ENCODE assay signal across 24 mouse cellular contexts in genomic region chr9:27269904-27270303, GRCm38 (mm10). TPM values are rescaled to one million over a fixed set of nuclear protein-coding genes. Genes with fewer than 3 reads are reported as not detected.
DNase-seq lines count a peak whose midpoint lies in the region; ATAC-seq and TF ChIP-seq lines count a peak whose summit lies in the region.
"Had no signal": no experiment of that assay in that cellular context is flagged by ENCODE, and none has a peak within 500 bp of the region (broad histone marks: within the 10 kb centered on the region; RNA-seq: fewer than 3 reads in every experiment).

No protein-coding gene starts in this region.

- dilution Hi-C loops in CH12.LX (cut with MboI; ENCODE audit: extremely low pct_ligation_motif_present, extremely low pct_unique_long_range_greater_than_20kb, low sequenced_read_pairs) = no loop called here

- ATAC-seq in forebrain, embryonic 14.5 days = no peak
- ATAC-seq: activated CD4-positive, CD25-positive, alpha-beta regulatory T cell, adult 4 months; CD4-positive, CD25-positive, alpha-beta regulatory T cell, adult 4 months; forebrain, embryonic 13.5 days; forebrain, embryonic 16.5 days; Patski had no signal

- H3K79me2 ChIP-seq in CH12.LX (replicated peaks; ENCODE audit: control insufficient read depth, extremely low read depth, insufficient read depth, poor library complexity, severe bottlenecking) = no peaks in the 10 kb centered on the region

- H3K4me2 ChIP-seq in CH12.LX (ENCODE audit: insufficient read depth, low read depth, poor library complexity, severe bottlenecking) = no peak overlapping the region
- no peak overlapping the region for H3K4me2 ChIP-seq in forebrain, embryonic 14.5 days (ENCODE audit: low read length)
- H3K4me2 ChIP-seq: embryonic facial prominence, embryonic 12.5 days; forebrain, embryonic 13.5 days had no signal

- TF ChIP-seq EP300 in CH12.LX (IDR thresholded peaks at IDR 0.05; ENCODE audit: low read length) = no peak

- TF ChIP-seq CTCF in CH12.LX (conservative IDR thresholded peaks at IDR 0.05 in 1 of 2, IDR thresholded peaks at IDR 0.05 in 1 of 2; ENCODE audit: low read depth in 2 of 2, low read length in 2 of 2) = no peak

- H3K4me1 ChIP-seq in heart, embryonic 10.5 days = no peaks in the 10 kb centered on the region
- H3K4me1 ChIP-seq in CH12.LX (ENCODE audit: control insufficient read depth in 1 of 2, insufficient read depth in 2 of 2) = peaks cover 44 to 89% of the 10 kb centered on the region in 2 experiments
- no peaks in the 10 kb centered on the region for H3K4me1 ChIP-seq in forebrain, embryonic 14.5 days (ENCODE audit: control insufficient read depth, insufficient read depth, low read length)
- no peaks in the 10 kb centered on the region for H3K4me1 ChIP-seq in limb, embryonic 10.5 days
- H3K4me1 ChIP-seq: embryonic facial prominence, embryonic 10.5 days; embryonic facial prominence, embryonic 12.5 days; forebrain, embryonic 13.5 days had no signal

- H3K9ac ChIP-seq in CH12.LX (ENCODE audit: insufficient read depth, low read depth) = no peak overlapping the region
- H3K9ac ChIP-seq in forebrain, embryonic 14.5 days (ENCODE audit: low read length) = no peak overlapping the region
- H3K9ac ChIP-seq: embryonic facial prominence, embryonic 12.5 days; forebrain, embryonic 13.5 days had no signal

- no peak for TF ChIP-seq RAD21 in CH12.LX (IDR thresholded peaks at IDR 0.05; ENCODE audit: low read depth, low read length)

- H3K4me3 ChIP-seq in heart, embryonic 10.5 days = no peak overlapping the region
- H3K4me3 ChIP-seq in CH12.LX (replicated peaks in 1 of 3; ENCODE audit: low read depth in 2 of 3, low read length in 2 of 3, poor library complexity in 1 of 3) = no peak overlapping the region
- H3K4me3 ChIP-seq in forebrain, embryonic 14.5 days (ENCODE audit: low read depth, low read length) = no peak overlapping the region
- no peak overlapping the region for H3K4me3 ChIP-seq in limb, embryonic 10.5 days
- H3K4me3 ChIP-seq: embryonic facial prominence, embryonic 10.5 days; embryonic facial prominence, embryonic 12.5 days; forebrain, embryonic 13.5 days had no signal

- no peak for TF ChIP-seq POLR2A in CH12.LX (IDR thresholded peaks at IDR 0.05; ENCODE audit: low read depth, low read length)

- no peaks in the 10 kb centered on the region for H3K36me3 ChIP-seq in heart, embryonic 10.5 days
- H3K36me3 ChIP-seq in CH12.LX (replicated peaks in 1 of 2; ENCODE audit: control insufficient read depth in 1 of 2, insufficient read depth in 1 of 2, low read length in 1 of 2) = no peaks in the 10 kb centered on the region
- no peaks in the 10 kb centered on the region for H3K36me3 ChIP-seq in forebrain, embryonic 14.5 days (ENCODE audit: control insufficient read depth, insufficient read depth, low read length)
- H3K36me3 ChIP-seq in limb, embryonic 10.5 days = no peaks in the 10 kb centered on the region
- H3K36me3 ChIP-seq: embryonic facial prominence, embryonic 10.5 days; embryonic facial prominence, embryonic 12.5 days had no signal

- DNase-seq in heart, embryonic 10.5 days (ENCODE audit: low spot score) = peak; percentile 41
- no peak for DNase-seq in heart, adult 11 months
- DNase-seq in 416B (ENCODE audit: low read depth) (peak; percentile 9), CH12.LX (ENCODE audit: extremely low read depth) (no peak)
- peak; percentile 14 for DNase-seq in large intestine, adult 2 months (ENCODE audit: low read depth, low spot score)
- DNase-seq in forebrain, embryonic 14.5 days (ENCODE audit: low spot score) = no peak
- no peak for DNase-seq in thymus, postnatal 4 days
- no peak for DNase-seq in limb, embryonic 10.5 days (ENCODE audit: low spot score)
- DNase-seq: adrenal gland, adult 8-10 months; adrenal gland, postnatal 14 days; adrenal gland, postnatal 36 days; cerebellum, adult 11-12 months; cerebellum, adult 2 months; cerebellum, adult 9-10 months; cerebellum, postnatal 10 days; cerebellum, postnatal 25 days had no signal

- H3K27me3 ChIP-seq in heart, embryonic 10.5 days (ENCODE audit: insufficient read depth, poor library complexity, severe bottlenecking) = no peaks in the 10 kb centered on the region
- H3K27me3 ChIP-seq in CH12.LX (replicated peaks) = no peaks in the 10 kb centered on the region
- H3K27me3 ChIP-seq in forebrain, embryonic 14.5 days (replicated peaks; ENCODE audit: control insufficient read depth, insufficient read depth, low read length) = no peaks in the 10 kb centered on the region
- no peaks in the 10 kb centered on the region for H3K27me3 ChIP-seq in limb, embryonic 10.5 days (ENCODE audit: low read depth, poor library complexity, severe bottlenecking)
- H3K27me3 ChIP-seq: embryonic facial prominence, embryonic 12.5 days; forebrain, embryonic 13.5 days had no signal

- no peaks in the 10 kb centered on the region for H3K9me3 ChIP-seq in heart, embryonic 10.5 days
- peaks cover 13% of the 10 kb centered on the region for H3K9me3 ChIP-seq in CH12.LX (replicated peaks; ENCODE audit: low read length)
- H3K9me3 ChIP-seq in forebrain, embryonic 14.5 days (replicated peaks; ENCODE audit: control insufficient read depth, low read length) = no peaks in the 10 kb centered on the region
- no peaks in the 10 kb centered on the region for H3K9me3 ChIP-seq in limb, embryonic 10.5 days (replicated peaks)
- H3K9me3 ChIP-seq: embryonic facial prominence, embryonic 10.5 days; embryonic facial prominence, embryonic 12.5 days had no signal

- in situ Hi-C loops in CH12.LX (cut with MboI; ENCODE audit: low pct_ligation_motif_present, low pct_unique_long_range_greater_than_20kb, low sequenced_read_pairs) = loop anchor here (5.0 kb wide), 1 partner anchor 37 kb away; no protein-coding TSS in a partner anchor

- 83% methylated on average over 2 of the region's 2 CpGs for WGBS in heart, embryonic 10.5 days
- WGBS in large intestine, adult 2 months = 69% methylated on average over 2 of the region's 2 CpGs
- 79% methylated on average over 2 of the region's 2 CpGs for WGBS in forebrain, embryonic 14.5 days
- 91% methylated on average over 2 of the region's 2 CpGs for WGBS in limb, embryonic 10.5 days

- H3K27ac ChIP-seq in heart, embryonic 10.5 days = no peak overlapping the region
- peak overlapping the region; percentile 71 for H3K27ac ChIP-seq in CH12.LX (ENCODE audit: insufficient read depth, low read depth)
- no peak overlapping the region for H3K27ac ChIP-seq in forebrain, embryonic 14.5 days (ENCODE audit: low read depth, low read length)
- no peak overlapping the region for H3K27ac ChIP-seq in limb, embryonic 10.5 days
- H3K27ac ChIP-seq: embryonic facial prominence, embryonic 10.5 days; embryonic facial prominence, embryonic 12.5 days; forebrain, embryonic 13.5 days had no signal

TF ChIP-seq in CH12.LX, 34 proteins besides CTCF, POLR2A, EP300 and RAD21:
- TF ChIP-seq BHLHE40 (IDR thresholded peaks at IDR 0.05; ENCODE audit: low read depth, low read length) (peak; percentile 4; the same call in 1 of the 2 replicates), MAFK (IDR thresholded peaks at IDR 0.05; ENCODE audit: insufficient replicate concordance, low read length) (peak; percentile 41; the same call in 1 of the 2 replicates), IRF4 (IDR thresholded peaks at IDR 0.05; ENCODE audit: low read depth, low read length) (no peak)

RNA-seq across cellular contexts. Expression of gene Igsf9b, which starts 29.1 kb away (rescaled TPM):
- polyA plus RNA-seq in heart, embryonic 10.5 days (2016; fragmentation: Nextera tagmentation; extraction: Ambion mirVana) = 2.0 and 2.2 TPM in 2 replicates
- 7.4 and 12.4 TPM in 2 replicates for total RNA-seq in CH12.LX (2012; rRNA removed)
- total RNA-seq in CH12.LX (2014; rRNA removed) = 1.8 and 2.0 TPM in 2 replicates
- polyA plus RNA-seq in CH12.LX (2012; ENCODE audit: insufficient read length, low read depth) = 4.5 and 5.2 TPM in 2 replicates
- polyA plus RNA-seq in large intestine, adult 2 months (2012; rRNA removed) = 1.4 and 2.0 TPM in 2 replicates
- polyA plus RNA-seq in forebrain, embryonic 14.5 days (2014; fragmentation: Nextera tagmentation; extraction: Ambion mirVana) = 5.1 and 7.5 TPM in 2 replicates
- 3.3 and 3.4 TPM in 2 replicates for polyA plus RNA-seq in limb, embryonic 10.5 days (2016; fragmentation: Nextera tagmentation; extraction: Ambion mirVana)
- total RNA-seq: MEL had no signal

Comparison
In these comparisons a context has a peak if more than half of its experiments do, and no peak if none do; other contexts are left out.
1. DNase-seq: peak in heart, embryonic 10.5 days (single experiment), 416B (single experiment) and large intestine, adult 2 months (single experiment); none in heart, adult 11 months (single experiment), CH12.LX (single experiment), forebrain, embryonic 14.5 days (single experiment), thymus, postnatal 4 days (single experiment) and limb, embryonic 10.5 days (single experiment).